Mouse (Mus musculus) cerebellum, adult 18-20 months (tissue): ENCODE results near the gene Rasgrf1.
A peak's percentile ranks its signal among the peaks of the same experiment; 100 is the strongest.
"Not testable (repeated sequence)": the region's sequence is repeated elsewhere in the genome, so short reads cannot be mapped to it uniquely, and the experiment has no call there.

ENCODE experiments used
- DNase-seq, 2 experiments: peaks; one replicate each; pipeline ENCODE4 v3.0.0; 2021

Rasgrf1 gene

DNA sequence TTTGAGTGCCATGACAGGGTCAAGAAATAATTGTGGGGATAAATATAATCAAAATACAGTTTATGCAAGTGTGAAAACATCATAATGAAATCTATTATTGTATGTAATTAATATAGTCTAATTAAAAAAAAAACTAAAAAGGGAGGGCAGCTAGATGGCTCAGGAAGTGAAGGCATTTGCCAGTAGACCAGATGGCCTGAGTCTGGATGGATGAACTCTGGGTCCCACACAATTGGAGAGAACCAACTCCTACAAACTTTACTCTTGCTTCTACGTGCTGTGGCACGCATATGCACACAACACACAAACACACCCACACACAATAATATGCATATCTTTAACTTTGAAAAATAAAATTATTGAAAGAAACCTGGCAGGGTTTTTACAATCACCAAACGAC, 131.8 kb downstream of the Rasgrf1 start:
- DNase-seq, result peak in 1 of 2 experiments; percentile 10

DNA sequence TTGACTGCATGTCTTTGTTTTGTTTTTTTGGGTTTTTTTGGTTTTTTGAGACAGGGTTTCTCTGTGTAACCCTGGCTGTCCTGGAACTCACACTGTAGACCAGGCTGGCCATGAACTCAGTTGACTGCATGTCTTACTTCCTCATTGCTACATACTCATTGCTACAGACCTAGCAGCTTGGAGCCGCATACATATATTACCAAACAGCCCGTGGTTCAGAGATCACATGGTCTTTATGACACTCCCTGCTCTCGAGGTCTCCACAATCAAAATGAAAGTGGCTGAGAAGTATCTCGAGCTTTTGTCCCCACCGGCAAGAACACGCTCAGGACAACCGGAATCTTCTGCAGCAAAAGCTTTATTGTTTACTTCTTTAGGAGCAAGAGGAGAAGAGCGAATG, 133.2 kb downstream of the Rasgrf1 start:
- not testable (repeated sequence) for DNase-seq

DNA sequence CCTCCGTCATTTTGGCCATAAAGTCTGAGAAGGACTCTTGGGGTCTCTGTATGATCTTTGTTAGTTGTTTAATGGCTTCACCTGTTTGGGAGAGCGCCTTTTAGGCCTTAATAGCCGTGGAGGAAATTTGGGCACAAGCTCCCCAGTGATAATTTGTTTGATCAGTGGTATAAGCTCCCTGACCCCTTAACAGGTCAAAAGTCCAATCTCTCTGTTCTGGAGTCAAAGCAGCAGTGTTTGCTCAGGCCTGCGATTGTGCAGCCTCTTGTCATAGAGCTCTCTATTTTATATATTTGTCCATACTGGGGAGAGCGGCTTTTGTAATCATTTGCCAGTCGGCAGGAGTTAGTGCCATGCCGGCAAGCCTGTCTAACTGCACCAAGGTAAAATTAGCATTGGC, 135.5 kb downstream of the Rasgrf1 start:
- DNase-seq, result no peak

DNA sequence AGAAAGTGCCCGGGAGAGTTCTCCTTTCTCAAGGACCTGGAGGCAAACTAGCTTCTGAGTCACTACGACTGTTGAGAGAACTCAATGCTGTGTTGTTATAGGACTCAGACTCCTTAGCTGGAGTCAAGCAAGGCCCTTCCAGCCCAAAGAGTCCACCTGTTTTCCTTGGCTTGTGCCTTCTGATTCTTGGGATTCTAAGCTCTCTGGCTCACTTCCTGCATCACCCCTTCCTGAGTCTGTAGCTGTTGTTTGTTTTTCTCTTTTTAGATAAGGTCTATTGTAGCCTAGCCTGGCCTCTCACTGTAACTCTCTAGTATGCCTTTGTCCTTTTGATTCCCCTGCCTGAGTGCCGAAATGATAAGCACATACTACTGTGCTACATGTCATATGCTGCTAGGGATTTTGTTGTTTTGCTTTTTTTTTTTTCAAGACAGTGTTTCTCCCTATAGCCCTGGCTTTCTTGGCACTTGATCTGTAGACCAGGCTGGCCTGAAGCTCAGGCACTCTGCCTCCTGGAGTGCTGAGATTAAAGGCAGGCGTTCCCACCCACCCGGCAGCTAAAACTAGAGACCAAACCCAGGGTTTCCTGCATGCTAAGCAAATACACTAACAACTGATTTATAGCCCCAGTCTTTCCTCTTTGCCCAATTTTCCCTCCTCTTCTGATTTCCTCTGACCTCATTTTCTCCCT, 138.4 kb downstream of the Rasgrf1 start:
- DNase-seq, result no peak

DNA sequence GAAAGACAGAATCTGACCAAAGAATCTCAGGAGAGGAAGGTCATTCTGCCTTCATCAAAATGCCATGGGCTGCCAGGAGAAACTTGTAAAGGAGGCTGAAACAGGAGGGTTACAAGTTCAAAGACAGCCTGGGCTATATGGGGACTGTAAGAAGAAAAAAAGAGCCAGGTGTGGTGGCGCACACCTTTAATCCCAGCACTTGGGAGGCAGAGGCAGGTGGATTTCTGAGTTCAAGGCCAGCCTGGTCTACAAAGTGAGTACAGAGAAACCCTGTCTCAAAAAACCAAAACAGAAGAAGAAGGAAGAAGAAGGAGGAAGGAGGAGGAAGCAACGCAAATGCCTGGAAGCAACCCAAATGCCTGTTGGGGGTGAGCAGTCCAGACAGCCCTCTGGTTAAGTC, 144.1 kb downstream of the Rasgrf1 start, which contains the start of gene Ctsh:
Gene Ctsh, plus strand, starts transcription at position 301 of the 400 bp plus-strand sequence.
- DNase-seq, result no peak

DNA sequence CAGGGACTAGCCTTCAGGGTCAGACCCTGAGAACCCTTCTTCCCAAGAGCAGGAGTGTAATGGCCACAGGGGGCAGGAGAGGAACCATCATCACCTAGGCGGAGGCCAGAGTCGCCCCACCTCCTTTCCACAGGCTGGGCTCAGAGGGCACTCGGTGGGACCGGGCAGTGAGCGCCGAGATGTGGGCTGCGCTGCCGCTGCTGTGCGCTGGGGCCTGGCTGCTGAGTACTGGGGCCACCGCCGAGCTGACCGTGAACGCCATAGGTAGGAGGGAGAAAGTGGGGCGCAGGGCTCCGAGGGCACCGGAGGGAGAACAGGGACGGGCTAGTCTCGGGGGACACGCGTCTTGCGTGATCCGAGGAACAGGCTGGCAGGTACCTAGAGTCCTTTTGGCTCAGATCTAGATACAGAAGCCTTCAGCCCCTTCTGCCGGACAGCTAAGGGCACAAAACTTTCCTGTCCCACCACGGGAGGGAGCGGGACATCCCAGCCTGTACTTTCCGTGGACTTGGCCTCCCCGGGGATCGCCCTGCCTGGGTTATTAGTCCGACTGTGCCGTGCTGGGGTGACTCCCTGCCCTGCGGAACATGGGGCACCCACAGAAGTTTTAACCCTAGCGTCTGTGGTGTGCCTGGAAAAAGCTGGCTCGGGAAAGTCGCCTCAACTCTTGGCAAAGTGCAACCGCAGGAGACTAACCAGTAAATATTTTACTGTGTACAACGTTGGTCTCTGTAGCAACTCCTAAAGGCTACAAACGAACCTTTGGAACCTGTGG, 144.8 kb downstream of the Rasgrf1 start:
- no peak for DNase-seq

DNA sequence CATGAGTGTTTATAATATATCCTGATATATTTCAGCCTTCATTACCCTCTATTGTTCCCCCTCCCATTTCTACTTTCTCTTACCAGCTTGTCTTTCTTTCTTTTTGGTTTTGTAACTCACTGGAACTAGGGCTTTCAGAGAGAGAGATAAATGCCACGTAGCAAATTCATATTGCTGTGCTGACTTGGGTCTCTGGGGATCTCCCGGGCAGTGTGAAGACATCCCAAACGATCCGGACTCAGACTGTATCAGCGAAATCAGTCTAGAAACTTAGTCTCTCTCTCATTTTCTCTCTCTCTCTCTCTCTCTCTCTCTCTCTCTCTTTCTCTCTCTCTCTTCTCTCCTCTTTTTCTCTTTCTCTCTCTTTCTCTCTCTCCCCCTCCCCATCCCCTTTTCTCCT, 145.7 kb downstream of the Rasgrf1 start:
- no peak for DNase-seq

DNA sequence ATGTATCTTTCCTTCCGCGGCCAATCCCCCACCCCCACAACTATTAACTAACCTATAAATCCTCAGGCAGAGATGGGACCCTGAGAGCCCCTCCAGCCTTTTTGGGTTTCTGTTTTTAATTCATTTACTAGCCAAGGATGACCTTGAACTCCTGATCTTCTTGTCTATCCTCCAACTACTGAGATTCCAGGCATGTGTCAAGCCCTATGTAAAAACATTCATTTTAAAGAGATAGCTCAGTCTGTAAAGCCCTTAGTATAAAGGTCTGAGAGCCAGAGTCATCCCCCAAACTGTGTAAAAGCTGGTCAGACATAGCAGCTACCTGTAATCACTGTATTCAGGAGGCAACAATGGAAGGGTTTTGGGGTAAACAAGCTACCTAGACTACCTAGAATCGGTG, 146.2 kb downstream of the Rasgrf1 start:
- DNase-seq, result no peak

DNA sequence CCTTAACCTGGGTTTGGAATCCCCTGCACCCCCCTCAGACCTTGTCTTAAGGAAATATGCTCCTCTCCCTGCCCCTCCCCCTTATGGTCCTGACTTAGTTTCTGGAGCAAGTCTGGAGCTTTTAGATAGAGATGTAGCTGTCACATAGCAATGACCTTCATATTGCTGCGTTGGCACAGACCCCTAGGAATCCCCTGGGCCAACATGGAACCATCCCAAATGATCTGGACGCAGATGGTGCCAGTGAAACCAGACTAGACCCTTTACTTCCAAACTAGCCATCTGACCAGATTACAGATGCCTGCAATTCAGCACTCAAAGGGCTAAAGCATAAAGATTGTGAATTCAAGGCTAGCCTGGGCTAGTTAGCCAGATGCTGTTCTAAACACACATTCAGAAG, 147.0 kb downstream of the Rasgrf1 start:
- DNase-seq, result no peak

DNA sequence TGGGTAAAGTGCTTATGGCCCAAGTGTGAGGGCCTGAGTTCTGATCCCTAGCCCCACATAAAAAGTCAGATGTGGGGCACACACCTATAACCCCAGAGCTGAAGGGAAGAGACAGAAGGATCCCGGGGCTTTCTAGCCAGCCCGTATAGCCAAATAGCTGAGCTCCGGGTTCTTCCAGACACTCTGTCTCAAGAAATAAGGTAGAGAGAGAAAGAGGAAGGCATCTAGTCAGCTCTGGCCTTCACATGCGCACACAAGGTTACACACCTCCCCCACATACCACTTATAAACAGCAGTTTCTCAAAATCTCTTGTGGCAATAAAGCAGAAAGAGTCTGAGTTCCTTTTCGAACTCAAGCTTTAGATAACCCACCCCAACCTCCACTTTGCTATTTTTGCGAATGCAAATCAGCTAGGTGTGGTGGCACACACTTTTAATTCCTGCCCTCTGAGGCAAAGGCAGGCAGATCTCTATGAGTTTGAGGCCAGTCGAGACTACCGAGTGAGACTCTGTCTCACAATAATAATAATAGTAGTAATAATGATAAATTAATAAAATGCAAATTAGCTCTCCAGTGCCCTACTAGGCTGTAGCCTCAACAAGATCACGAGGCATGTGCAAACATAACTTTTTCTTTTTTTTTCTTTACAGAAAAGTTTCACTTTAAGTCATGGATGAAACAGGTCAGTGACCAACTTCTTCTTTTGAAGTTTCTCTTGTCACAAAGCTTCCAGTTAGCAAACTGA, 150.3 kb downstream of the Rasgrf1 start:
- DNase-seq, result no peak

DNA sequence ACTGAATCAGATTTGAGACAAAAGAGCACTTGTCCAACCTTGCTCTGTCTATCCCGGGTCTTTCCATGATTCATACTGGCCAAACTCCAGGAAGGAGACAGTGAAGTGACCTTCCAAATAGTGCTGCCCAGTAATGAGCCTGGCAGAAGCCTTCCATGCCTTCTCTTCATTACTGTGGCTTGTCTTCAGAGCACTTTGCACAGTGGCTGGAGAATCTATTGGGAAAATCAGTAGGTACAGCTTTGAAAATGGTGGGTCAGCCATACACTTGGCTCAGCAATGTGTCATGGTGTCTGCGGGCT, 150.8 kb downstream of the Rasgrf1 start:
- no peak for DNase-seq

DNA sequence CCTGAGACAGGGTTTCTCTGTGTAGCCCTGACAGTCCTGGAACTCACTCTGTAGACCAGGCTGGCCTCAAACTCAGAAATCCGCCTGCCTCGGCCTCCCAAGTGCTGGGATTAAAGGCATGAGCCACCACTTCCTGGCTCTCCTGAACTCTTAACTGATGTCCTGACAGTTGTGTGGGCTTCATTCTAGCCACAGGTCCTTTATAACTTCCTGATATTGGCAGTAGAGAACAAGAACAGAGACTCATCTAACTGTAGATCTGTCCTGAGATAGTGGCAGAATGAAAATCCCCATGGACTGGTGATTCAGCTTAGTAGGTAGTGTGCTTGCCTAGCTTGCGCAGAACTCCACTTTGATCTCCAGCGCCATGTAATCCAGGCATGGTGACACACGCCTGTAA, 151.2 kb downstream of the Rasgrf1 start:
- not testable (repeated sequence) for DNase-seq

DNA sequence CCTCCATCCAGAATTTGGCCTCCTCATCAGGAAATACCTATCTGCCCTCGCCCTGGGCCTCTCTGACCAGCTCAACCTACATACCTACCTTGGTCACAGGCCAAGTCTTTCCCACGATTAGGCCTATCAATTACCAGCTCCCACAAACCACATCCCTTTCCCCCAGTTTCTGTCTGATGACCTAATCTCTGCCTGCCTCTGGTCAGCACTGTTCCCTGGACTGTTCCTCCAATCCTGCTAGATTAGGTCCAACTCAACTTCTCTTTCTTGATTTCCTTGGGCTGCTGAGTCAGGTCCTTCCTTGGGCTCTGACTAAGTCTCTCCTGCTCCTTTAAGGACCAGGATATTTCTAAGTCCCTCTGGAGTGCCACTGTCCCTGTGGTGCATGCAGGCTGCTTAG, 157.6 kb downstream of the Rasgrf1 start:
- DNase-seq, result no peak

DNA sequence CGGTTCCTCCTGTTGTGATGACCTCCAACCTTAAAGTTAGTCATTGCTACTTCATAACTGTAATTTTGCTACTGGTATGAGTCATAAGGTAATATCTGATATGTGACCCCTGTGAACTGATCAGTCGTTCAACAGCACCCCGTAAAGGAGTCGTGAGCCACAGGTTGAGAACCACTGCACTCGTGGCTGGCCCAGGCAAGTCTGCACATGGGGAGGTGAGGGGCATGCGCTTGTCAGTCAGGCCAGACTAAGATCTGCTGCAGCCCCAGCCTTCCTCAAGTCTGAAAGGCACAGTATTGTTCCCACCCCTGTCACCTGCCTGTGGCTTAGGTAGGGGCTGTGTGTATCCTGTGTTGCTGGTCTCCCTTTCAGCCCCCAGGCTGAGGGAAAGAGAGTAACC, 159.1 kb downstream of the Rasgrf1 start:
- no peak for DNase-seq

DNA sequence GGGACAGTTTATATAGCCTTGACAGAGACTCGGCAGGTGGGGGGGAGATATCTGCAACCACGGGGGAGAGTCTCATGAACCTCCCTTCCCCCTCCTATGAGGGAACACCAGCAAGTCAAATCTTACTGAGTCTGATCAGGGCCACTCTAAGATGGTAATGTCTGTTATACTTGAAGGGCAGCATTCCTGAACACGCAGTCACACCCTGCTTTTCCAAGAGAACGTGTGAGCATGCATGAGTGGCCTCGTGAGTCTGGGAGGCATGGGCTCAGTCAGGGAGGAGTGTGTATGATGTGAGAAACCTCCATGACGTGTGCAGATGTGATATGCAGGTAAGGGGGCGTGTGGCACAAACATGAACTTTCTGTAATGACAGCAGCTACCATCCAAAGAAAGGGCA, 159.8 kb downstream of the Rasgrf1 start:
- DNase-seq, result no peak

DNA sequence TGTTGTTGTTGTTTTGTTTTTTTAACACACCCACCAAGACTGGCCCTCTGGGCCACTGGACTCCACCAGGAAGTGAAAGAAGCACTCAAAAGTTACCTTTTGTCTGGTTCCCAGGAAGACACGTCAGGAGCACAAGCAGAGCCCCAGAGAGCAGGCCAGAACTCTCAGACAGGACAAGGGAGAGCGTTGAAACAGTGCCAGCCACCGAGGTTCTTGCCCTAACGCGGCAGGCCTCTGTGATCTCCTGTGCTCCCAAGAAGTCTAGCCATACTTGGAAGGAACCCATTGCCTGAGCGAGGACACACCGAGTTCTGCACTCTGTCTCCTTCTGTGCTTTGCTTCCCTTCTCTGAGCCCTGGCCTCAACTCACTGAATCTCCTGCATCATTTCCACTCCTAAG, 160.5 kb downstream of the Rasgrf1 start:
- no peak for DNase-seq

DNA sequence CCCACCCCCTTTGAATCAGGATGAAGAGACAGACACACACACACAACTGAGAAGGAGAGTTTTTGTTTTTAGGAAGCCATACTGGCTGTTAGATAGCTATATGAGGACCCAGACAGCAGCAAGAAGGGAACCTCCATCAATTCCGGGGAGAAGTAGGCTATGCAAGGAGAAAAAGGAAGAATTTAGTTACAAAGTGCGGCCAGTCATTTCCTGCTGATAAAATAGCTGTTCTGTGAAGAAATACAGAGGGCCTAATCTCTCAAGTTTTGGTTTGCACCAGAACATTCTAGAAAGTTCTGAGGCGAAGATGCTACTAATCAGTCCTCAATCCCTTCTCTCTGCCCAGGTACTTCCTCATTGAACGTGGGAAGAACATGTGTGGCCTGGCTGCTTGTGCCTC, 165.6 kb downstream of the Rasgrf1 start:
- DNase-seq, result no peak

DNA sequence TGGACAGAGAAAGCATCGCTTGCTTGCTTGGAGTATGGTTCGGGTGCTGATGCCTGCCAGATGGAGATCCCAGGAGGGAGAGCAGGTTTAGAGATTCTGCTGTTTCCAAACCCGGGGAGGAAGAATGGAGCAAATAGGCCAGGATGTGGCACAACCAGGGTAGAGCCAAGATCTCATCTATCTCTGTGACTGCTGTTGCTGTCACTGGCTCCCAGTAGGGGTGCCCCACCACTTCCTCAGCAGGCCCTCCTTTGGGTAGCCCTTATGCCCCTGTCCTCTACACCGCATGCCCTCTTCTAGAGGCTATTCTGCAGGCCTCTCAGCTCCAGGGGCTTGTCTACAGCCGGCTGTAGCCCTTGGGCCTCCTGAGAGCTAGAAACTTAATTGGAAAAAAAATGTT, 166.4 kb downstream of the Rasgrf1 start:
- DNase-seq, result no peak
